Mouse (Mus musculus): ENCODE data around the gene Syngr1.
A peak's percentile ranks its signal among the peaks of the same experiment; 100 is the strongest.

GRCm38 (mm10) chr15:80105490-80106410, 14.6 kb downstream of the Syngr1 start:
- TF ChIP-seq POLR2A (IDR thresholded peaks at IDR 0.05; ENCODE audit: borderline replicate concordance, extremely low read depth, insufficient read depth, insufficient read length, poor library complexity, severe bottlenecking) (no peak), CTCF (IDR thresholded peaks at IDR 0.05; ENCODE audit: borderline replicate concordance, extremely low read depth, insufficient read depth, insufficient read length) (peak; percentile 29; the same call in 1 of the 2 replicates)

Data from brain, embryonic 14.5 days (tissue).